Mouse (Mus musculus) hindbrain, embryonic 11.5 days (tissue): ENCODE data around the gene Frs3. TPM values are rescaled to one million over a fixed set of nuclear protein-coding genes. Genes with fewer than 3 reads are reported as not detected.

Experiments
- ATAC-seq: fragments of 200-750 bp; cut with Nextera tagmentation; 2 replicates; pipeline ENCODE4 v1.8.0; 2017; ENCODE audit warnings: mild to moderate bottlenecking, moderate TSS enrichment, moderate library complexity; ENCODE audit not compliant: low FRiP score
- DNase-seq: peaks from one replicate; pipeline ENCODE4 v3.0.0-alpha.2; 2015; ENCODE audit warnings: low spot score
- H3K27ac ChIP-seq: fragments of 300-500 bp; sonication (generic); 2 replicates; pipeline ENCODE4 v1.5.1; 2014; ENCODE audit warnings: mild to moderate bottlenecking, low read depth, low read length
- H3K27me3 ChIP-seq: fragments of 300-500 bp; sonication (generic); 2 replicates; pipeline ENCODE4 v1.6.1; 2014; ENCODE audit warnings: mild to moderate bottlenecking, low read length, moderate library complexity, mixed read lengths; ENCODE audit not compliant: control insufficient read depth, insufficient read depth
- H3K36me3 ChIP-seq: fragments of 300-500 bp; sonication (generic); 2 replicates; pipeline ENCODE4 v1.6.1; 2014; ENCODE audit warnings: mild to moderate bottlenecking, low read length, moderate library complexity, mixed read lengths; ENCODE audit not compliant: control insufficient read depth, insufficient read depth
- H3K4me1 ChIP-seq: fragments of 300-500 bp; sonication (generic); replicated peaks from 2 replicates; pipeline ENCODE4 v1.6.1; 2014; ENCODE audit warnings: low read length, mixed read lengths; ENCODE audit not compliant: control insufficient read depth, insufficient read depth
- H3K4me2 ChIP-seq: fragments of 300-500 bp; sonication (generic); replicated peaks from 2 replicates; pipeline ENCODE4 v1.6.1; 2014; ENCODE audit warnings: mild to moderate bottlenecking, low read depth, low read length
- H3K4me3 ChIP-seq: fragments of 300-500 bp; sonication (generic); 2 replicates; pipeline ENCODE4 v1.5.1; 2014; ENCODE audit warnings: low read depth, low read length
- H3K9ac ChIP-seq: fragments of 300-500 bp; sonication (generic); 2 replicates; pipeline ENCODE4 v1.6.1; 2014; ENCODE audit warnings: low read depth, low read length
- H3K9me3 ChIP-seq: fragments of 300-500 bp; sonication (generic); 2 replicates; pipeline ENCODE4 v1.6.1; 2016; ENCODE audit warnings: low read length; ENCODE audit not compliant: control insufficient read depth
- WGBS: fragments of 180-500 bp; shearing (Covaris S2); extraction: QIAGEN DNeasy Blood & Tissue Kit; methylation state at CpG from one replicate; pipeline ENCODE4 v1.1.7; 2014; 5-methylcytosine and 5-hydroxymethylcytosine counted together
- polyA plus RNA-seq: library from polyadenylated mRNA; unstranded; fragments of >200 nt; fragmentation: Nextera tagmentation; extraction: Ambion mirVana; gene quantifications from 2 replicates; pipeline ENCODE4 v1.2.1, GENCODE M21; 2014

Frs3 gene
- polyA plus RNA-seq, 1 experiment from 2014 or later = 7.9 TPM

DNA sequence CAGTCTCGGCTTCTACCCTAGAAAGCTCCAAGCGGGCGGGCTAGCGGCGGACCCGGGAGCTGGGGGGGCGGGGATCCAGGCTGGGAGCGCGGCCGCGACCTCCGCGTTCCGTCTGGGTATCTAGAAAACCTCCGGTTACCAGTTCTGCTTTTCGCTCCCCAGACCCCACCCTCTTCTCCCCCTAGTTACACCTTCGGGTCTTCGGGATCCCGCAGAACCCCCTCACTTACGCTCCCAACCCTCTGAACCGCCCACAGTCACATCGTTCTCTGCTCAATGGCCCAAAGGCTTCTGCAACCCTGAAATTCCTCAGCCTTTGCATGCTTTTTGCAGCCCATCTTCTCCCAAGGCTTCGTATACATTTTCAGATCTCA lies 6.5 kb downstream of the Frs3 start:
- peak overlapping the region; percentile 76 for H3K4me2 ChIP-seq
- peak overlapping the region; percentile 77 for H3K9ac ChIP-seq
- no peaks in the 10 kb centered on the region for H3K9me3 ChIP-seq
- under 1% methylated on average over 23 of the region's 23 CpGs for WGBS
- peak overlapping the region; percentile 42 for H3K27ac ChIP-seq
- H3K4me1 ChIP-seq = no peaks in the 10 kb centered on the region; the same call in 1 of the 2 replicates
- DNase-seq = no peak
- H3K36me3 ChIP-seq = no peaks in the 10 kb centered on the region
- ATAC-seq = peak; percentile 28; the same call in 1 of the 2 replicates
- no peaks in the 10 kb centered on the region for H3K27me3 ChIP-seq
- peak overlapping the region; percentile 62 for H3K4me3 ChIP-seq

DNA sequence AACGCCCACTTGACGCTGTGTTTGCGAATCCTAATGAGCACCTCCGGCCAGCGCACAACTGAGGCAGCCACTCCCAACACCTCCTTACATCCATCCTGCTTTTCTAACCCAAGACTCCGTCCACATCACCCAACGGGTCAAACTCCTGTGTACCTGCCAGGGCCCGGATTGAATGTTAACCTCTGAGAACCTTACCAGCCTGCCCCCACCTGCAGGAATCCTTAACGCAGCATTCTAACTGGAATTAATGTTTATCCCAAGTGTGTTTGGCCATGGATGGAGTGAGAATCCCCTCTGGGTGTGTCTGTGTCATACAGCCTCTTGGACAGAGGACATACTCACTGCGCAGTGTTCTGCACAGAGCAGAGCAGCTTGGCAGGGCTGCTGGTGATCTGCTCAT lies 9.3 kb downstream of the Frs3 start:
- Histone ChIP-seq H3K9me3 (no peaks in the 10 kb centered on the region), H3K9ac (no peak overlapping the region), H3K36me3 (0 out of 2 replicates have a peak, but pooled peaks cover 2% of the 10 kb centered on the region), H3K27ac (no peak overlapping the region), H3K4me2 (no peak overlapping the region), H3K4me1 (no peaks in the 10 kb centered on the region; the same call in 1 of the 2 replicates), H3K4me3 (no peak overlapping the region), H3K27me3 (peaks cover 2% of the 10 kb centered on the region; the same call in 1 of the 2 replicates)
- no peak for DNase-seq
- ATAC-seq = no peak
- 88% methylated on average over 10 of the region's 10 CpGs for WGBS

DNA sequence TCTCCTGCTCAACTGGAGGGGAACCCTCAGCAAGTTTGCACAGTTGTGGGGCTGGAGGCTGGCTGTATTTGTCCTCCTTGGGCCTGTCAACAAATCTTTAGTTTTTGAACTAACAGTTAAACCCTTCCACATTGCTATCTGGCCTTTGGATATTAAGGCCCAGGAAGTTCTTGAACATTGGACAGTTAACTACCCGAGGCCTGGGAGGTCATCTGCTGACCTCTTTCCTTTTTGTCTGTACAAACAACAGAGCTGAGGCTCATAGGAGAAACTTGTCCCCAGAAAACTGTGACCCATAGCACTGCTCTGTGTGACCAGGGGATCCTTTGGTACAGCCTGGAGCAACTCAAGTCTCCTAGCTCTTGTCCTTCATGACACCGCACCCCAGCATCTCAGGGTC lies 10.2 kb downstream of the Frs3 start:
- Histone ChIP-seq H3K4me2 (no peak overlapping the region), H3K4me1 (no peaks in the 10 kb centered on the region; the same call in 1 of the 2 replicates), H3K36me3 (0 out of 2 replicates have a peak, but pooled peaks cover 2% of the 10 kb centered on the region), H3K9ac (no peak overlapping the region), H3K27me3 (peaks cover 2% of the 10 kb centered on the region; the same call in 1 of the 2 replicates), H3K9me3 (no peaks in the 10 kb centered on the region), H3K27ac (no peak overlapping the region), H3K4me3 (no peak overlapping the region)
- DNase-seq = no peak
- no peak for ATAC-seq
- 84% methylated on average over 2 of the region's 2 CpGs for WGBS

DNA sequence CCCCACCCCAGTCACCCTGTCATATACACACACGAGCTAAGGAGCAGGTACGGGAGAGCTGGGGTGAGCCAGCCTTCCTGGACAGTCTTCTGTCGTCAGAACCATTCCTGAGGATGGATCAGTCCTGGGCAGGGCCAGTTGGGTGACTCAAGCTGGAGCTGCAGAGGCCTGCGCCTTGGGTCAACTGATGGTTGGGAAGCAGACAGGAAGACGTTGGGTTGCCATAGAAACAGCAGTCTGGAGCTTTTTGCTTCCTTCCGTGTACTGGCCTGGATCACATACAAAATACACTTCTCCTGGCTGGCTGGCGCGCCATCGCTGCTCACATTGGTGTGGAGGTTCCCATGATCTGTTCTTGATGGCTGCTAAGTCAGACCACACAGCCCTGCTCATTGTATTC lies 13.0 kb downstream of the Frs3 start:
- peaks cover 2% of the 10 kb centered on the region; the same call in 1 of the 2 replicates for H3K27me3 ChIP-seq
- WGBS = 80% methylated on average over 9 of the region's 9 CpGs
- no peaks in the 10 kb centered on the region for H3K9me3 ChIP-seq
- H3K27ac ChIP-seq = no peak overlapping the region
- no peaks in the 10 kb centered on the region; the same call in 1 of the 2 replicates for H3K4me1 ChIP-seq
- H3K9ac ChIP-seq = no peak overlapping the region
- H3K4me2 ChIP-seq = no peak overlapping the region
- 0 out of 2 replicates have a peak, but pooled peaks cover 2% of the 10 kb centered on the region for H3K36me3 ChIP-seq
- no peak overlapping the region for H3K4me3 ChIP-seq
- no peak for ATAC-seq
- DNase-seq = no peak

DNA sequence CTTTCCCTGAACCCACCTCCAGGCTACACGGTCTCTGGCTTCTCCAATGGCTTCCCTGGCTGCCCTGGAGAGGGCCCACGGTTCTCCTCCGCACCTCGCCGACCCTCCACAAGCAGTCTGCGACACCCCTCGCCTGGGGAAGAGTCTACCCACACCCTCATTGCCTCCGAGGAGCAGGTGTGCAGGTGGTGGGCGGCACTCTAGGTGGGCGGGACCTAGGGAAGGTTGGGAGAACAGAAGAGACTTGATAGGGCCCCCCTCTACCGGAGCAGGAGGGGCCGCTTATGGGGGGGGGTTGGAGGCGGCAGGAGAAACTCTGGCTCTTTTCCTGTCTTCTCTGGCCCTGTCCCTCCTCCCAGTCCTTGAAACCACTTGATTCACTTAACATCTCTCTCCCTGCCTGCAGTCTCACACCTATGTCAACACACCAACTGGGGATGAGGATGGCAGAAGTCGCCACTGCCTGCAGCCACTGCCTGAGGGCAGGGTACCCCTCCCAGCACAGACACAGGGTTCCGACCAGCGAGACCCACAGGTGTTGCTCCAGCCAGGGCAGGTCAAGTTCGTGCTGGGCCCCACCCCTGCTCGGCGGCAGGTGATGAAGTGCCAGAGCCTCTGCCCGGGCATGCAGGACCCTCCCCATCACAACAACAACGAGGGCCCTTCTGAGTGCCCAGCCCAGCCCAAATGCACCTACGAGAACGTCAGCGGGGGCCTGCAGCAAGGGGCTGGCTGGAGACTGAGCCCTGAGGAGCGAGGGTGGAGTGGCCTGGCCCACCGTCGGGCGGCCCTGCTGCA lies 13.9 kb downstream of the Frs3 start:
- Histone ChIP-seq H3K4me1 (no peaks in the 10 kb centered on the region; the same call in 1 of the 2 replicates), H3K36me3 (0 out of 2 replicates have a peak, but pooled peaks cover 2% of the 10 kb centered on the region), H3K4me3 (no peak overlapping the region), H3K27me3 (peaks cover 2% of the 10 kb centered on the region; the same call in 1 of the 2 replicates), H3K4me2 (no peak overlapping the region), H3K27ac (no peak overlapping the region), H3K9me3 (no peaks in the 10 kb centered on the region), H3K9ac (no peak overlapping the region)
- 41% methylated on average over 28 of the region's 28 CpGs for WGBS
- DNase-seq (no peak), ATAC-seq (no peak)

DNA sequence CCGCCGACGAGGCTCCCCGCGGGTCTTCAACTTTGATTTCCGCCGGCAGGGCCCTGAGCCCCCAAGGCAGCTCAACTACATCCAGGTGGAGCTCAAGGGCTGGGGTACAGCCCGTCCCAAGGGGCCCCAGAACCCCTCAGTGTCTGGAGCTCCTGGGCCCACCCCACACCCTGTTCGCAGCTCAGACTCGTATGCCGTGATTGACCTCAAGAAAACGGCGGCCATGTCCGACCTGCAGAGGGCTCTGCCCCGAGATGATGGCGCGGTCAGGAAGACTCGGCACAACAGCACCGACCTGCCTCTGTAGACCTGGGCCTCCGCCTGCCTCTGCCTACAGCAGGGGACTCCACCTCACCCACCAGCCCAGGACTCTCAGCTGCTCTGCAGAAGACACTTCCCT lies 14.7 kb downstream of the Frs3 start:
- Histone ChIP-seq H3K9me3 (no peaks in the 10 kb centered on the region), H3K27me3 (peaks cover 2% of the 10 kb centered on the region; the same call in 1 of the 2 replicates), H3K4me2 (no peak overlapping the region), H3K4me3 (no peak overlapping the region), H3K27ac (no peak overlapping the region), H3K4me1 (no peaks in the 10 kb centered on the region; the same call in 1 of the 2 replicates), H3K9ac (no peak overlapping the region), H3K36me3 (0 out of 2 replicates have a peak, but pooled peaks cover 2% of the 10 kb centered on the region)
- 24% methylated on average over 20 of the region's 20 CpGs for WGBS
- DNase-seq (peak; percentile 12), ATAC-seq (no peak)

DNA sequence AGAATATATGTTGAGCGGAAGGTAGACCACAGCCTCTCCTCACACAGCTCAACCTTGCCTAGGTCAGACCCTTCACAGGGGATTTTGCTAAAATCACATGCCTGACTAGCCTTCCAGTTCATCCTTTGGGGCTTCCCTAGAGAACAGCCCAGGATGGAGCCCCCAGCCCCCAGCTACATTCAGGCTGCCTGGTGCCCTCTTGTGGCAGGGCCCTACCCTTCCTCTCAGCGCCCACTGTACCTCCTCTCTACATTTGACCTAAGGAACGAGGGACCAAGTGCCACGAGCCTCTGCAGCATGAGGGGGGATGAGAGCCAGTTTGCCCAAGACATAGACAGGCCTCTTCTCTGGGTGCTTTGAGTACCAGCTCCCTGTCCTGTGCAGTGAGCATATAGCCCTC lies 15.9 kb downstream of the Frs3 start:
- H3K27me3 ChIP-seq = peaks cover 2% of the 10 kb centered on the region; the same call in 1 of the 2 replicates
- DNase-seq (no peak), ATAC-seq (no peak)
- 0 out of 2 replicates have a peak, but pooled peaks cover 2% of the 10 kb centered on the region for H3K36me3 ChIP-seq
- 71% methylated on average over 4 of the region's 4 CpGs for whole genome bisulfite sequencing
- H3K9me3 ChIP-seq = no peaks in the 10 kb centered on the region
- no peak overlapping the region for H3K9ac ChIP-seq
- H3K4me2 ChIP-seq = no peak overlapping the region
- H3K27ac ChIP-seq = no peak overlapping the region
- no peak overlapping the region for H3K4me3 ChIP-seq
- no peaks in the 10 kb centered on the region; the same call in 1 of the 2 replicates for H3K4me1 ChIP-seq

DNA sequence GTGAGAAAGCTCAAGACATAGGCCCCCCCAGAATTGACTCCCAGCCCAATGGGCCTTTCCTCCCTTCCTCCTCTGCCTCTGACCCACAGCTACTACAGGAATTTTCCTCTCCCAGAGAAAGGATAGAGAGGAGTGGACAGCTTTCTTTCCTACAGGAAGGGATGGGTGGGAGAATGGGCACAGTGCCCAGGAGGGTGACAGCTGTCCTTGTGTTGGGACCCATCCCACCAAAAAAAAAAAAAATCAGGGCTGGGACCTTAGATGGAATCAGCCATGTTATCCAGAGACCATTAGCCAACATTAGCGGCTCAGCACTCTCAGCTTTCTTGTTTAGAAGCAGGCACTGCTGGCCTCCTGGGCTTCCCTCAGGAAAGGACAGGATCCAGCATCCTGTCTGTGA lies 17.4 kb downstream of the Frs3 start:
- Histone ChIP-seq H3K4me3 (no peak overlapping the region), H3K36me3 (0 out of 2 replicates have a peak, but pooled peaks cover 2% of the 10 kb centered on the region), H3K27ac (no peak overlapping the region), H3K4me1 (no peaks in the 10 kb centered on the region; the same call in 1 of the 2 replicates), H3K4me2 (no peak overlapping the region), H3K27me3 (peaks cover 2% of the 10 kb centered on the region; the same call in 1 of the 2 replicates), H3K9ac (no peak overlapping the region), H3K9me3 (no peaks in the 10 kb centered on the region)
- DNase-seq (no peak), ATAC-seq (no peak)
- WGBS = 76% methylated on average over 1 of the region's 1 CpGs
